Mouse (Mus musculus) testis, adult 2 months (tissue): ENCODE measurements around the gene Gtf2ird1.

Experiments
- CTCF ChIP-seq: fragments of 200-500 bp; IDR thresholded peaks from 2 replicates; pipeline ENCODE4 v1.5.1; 2012; ENCODE audit warnings: low read depth, mild to moderate bottlenecking, inconsistent platforms, low read length, moderate library complexity; ENCODE audit not compliant: control insufficient read depth, insufficient read depth, insufficient replicate concordance
- POLR2A ChIP-seq: fragments of 200-500 bp; IDR thresholded peaks from 2 replicates; pipeline ENCODE4 v1.6.1; 2012; ENCODE audit warnings: low read depth, mild to moderate bottlenecking, inconsistent platforms, low read length, moderate library complexity; ENCODE audit not compliant: control insufficient read depth

DNA sequence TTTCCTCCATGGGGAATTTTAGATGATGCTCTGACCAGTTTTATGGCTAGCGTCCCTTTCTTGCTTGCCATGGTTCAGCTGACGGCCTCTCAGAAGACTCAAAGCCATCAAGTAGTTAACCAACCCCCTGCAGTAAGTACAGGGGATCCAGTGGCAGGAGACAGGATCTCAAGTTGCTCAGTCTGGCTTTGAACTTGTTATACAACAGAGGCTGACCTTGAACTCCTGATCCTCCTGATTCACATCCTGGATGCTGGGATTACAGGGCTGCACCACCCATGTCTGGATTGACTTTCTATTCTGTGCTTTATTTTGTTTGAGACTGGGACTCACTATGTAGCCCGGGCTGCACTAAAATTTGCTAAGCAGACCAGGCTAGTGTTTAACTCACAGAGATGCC is 14.4 kb downstream of the Gtf2ird1 start:
- TF ChIP-seq CTCF (no peak), POLR2A (no peak)
